Mouse (Mus musculus) embryonic facial prominence, embryonic 11.5 days (tissue): Measurements from ENCODE around the gene Ifitm2. TPM values are rescaled to one million over a fixed set of nuclear protein-coding genes. Genes with fewer than 3 reads are reported as not detected.
"Not testable (repeated sequence)": the region's sequence is repeated elsewhere in the genome, so short reads cannot be mapped to it uniquely, and the experiment has no call there.

Experiments used
- ATAC-seq: fragments of 200-750 bp; cut with Nextera tagmentation; replicated peaks from 2 replicates; pipeline ENCODE4 v1.8.0; 2017; ENCODE audit warnings: low read depth; ENCODE audit not compliant: insufficient number of reproducible peaks, low FRiP score, low TSS enrichment
- DNase-seq: peaks from one replicate; pipeline ENCODE4 v3.0.0-alpha.2; 2015; ENCODE audit warnings: low spot score
- H3K27ac ChIP-seq: fragments of 300-500 bp; sonication (generic); replicated peaks from 2 replicates; pipeline ENCODE4 v1.5.1; 2014; ENCODE audit warnings: mild to moderate bottlenecking, low read depth, low read length, control low read depth
- H3K27me3 ChIP-seq: fragments of 300-500 bp; sonication (generic); 2 replicates; pipeline ENCODE4 v1.6.1; 2014; ENCODE audit warnings: mild to moderate bottlenecking, low read length, moderate library complexity, mixed read lengths; ENCODE audit not compliant: control insufficient read depth, insufficient read depth
- H3K36me3 ChIP-seq: fragments of 300-500 bp; sonication (generic); replicated peaks from 2 replicates; pipeline ENCODE4 v1.6.1; 2014; ENCODE audit warnings: low read depth, mild to moderate bottlenecking, low read length, moderate library complexity, mixed read lengths; ENCODE audit not compliant: control insufficient read depth, insufficient read depth
- H3K4me1 ChIP-seq: fragments of 300-500 bp; sonication (generic); 2 replicates; pipeline ENCODE4 v1.6.1; 2014; ENCODE audit warnings: low read length, mixed read lengths; ENCODE audit not compliant: control insufficient read depth, insufficient read depth
- H3K4me2 ChIP-seq: fragments of 300-500 bp; sonication (generic); 2 replicates; pipeline ENCODE4 v1.6.1; 2014; ENCODE audit warnings: low read depth, mild to moderate bottlenecking, control low read depth, low read length, moderate library complexity
- H3K4me3 ChIP-seq: fragments of 300-500 bp; sonication (generic); 2 replicates; pipeline ENCODE4 v1.5.1; 2014; ENCODE audit warnings: low read depth, low read length, control low read depth
- H3K9ac ChIP-seq: fragments of 300-500 bp; sonication (generic); replicated peaks from 2 replicates; pipeline ENCODE4 v1.6.1; 2014; ENCODE audit warnings: mild to moderate bottlenecking, control low read depth, low read length
- H3K9me3 ChIP-seq: fragments of 300-500 bp; sonication (generic); replicated peaks from 2 replicates; pipeline ENCODE4 v1.6.1; 2016; ENCODE audit warnings: mild to moderate bottlenecking, low read length, inconsistent platforms, mixed read lengths; ENCODE audit not compliant: control insufficient read depth
- WGBS: fragments of 180-500 bp; shearing (Covaris S2); extraction: QIAGEN DNeasy Blood & Tissue Kit; methylation state at CpG from one replicate; pipeline ENCODE4 v1.1.7; 2014; 5-methylcytosine and 5-hydroxymethylcytosine counted together
- polyA plus RNA-seq: library from polyadenylated mRNA; unstranded; fragments of >200 nt; fragmentation: Nextera tagmentation; extraction: Ambion mirVana; gene quantifications from 2 replicates; pipeline ENCODE4 v1.2.1, GENCODE M21; 2014

Ifitm2 gene
- polyA plus RNA-seq, 1 experiment from 2014 or later, result 595 TPM

- no peaks in the 10 kb centered on the region for H3K27me3 ChIP-seq
- DNase-seq (no peak), ATAC-seq (no peak)
- H3K9me3 ChIP-seq, result no peaks in the 10 kb centered on the region
- H3K4me1 ChIP-seq, result no peaks in the 10 kb centered on the region
- H3K4me3 ChIP-seq, result no peak overlapping the region
- no peak overlapping the region for H3K27ac ChIP-seq
- H3K36me3 ChIP-seq, result no peaks in the 10 kb centered on the region
- H3K4me2 ChIP-seq, result no peak overlapping the region
- 49% methylated on average over 6 of the region's 6 CpGs for WGBS
- H3K9ac ChIP-seq, result no peak overlapping the region
Measured at GRCm38 (mm10) chr7:140990185-140990584, 34.4 kb upstream of the Ifitm2 start.

DNA sequence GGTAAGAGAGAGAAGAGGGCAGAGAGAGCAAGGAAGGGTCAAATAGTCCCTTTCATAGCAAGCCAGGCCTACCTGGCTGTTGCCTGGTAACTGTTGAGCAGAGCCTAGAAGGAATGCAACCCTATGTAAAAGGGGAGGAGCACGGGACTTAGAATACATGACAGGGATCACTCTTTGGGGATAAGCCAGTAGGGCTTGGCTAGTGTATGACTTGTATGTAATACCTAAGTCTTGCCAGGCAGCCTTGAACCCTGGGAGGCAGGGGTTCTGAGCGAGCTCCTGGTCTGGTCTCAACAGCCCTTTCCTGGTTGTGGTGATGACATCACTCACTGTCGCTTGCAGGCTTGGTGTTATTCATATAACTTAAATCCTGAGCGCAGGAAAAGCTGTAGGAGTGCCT is 33.2 kb upstream of the Ifitm2 start:
- H3K9ac ChIP-seq, result no peak overlapping the region
- WGBS, result 80% methylated on average over 4 of the region's 4 CpGs
- no peaks in the 10 kb centered on the region for H3K36me3 ChIP-seq
- DNase-seq (no peak), ATAC-seq (no peak)
- no peak overlapping the region for H3K27ac ChIP-seq
- no peak overlapping the region for H3K4me2 ChIP-seq
- H3K27me3 ChIP-seq, result no peaks in the 10 kb centered on the region
- H3K4me3 ChIP-seq, result no peak overlapping the region
- H3K9me3 ChIP-seq, result no peaks in the 10 kb centered on the region
- H3K4me1 ChIP-seq, result no peaks in the 10 kb centered on the region

DNA sequence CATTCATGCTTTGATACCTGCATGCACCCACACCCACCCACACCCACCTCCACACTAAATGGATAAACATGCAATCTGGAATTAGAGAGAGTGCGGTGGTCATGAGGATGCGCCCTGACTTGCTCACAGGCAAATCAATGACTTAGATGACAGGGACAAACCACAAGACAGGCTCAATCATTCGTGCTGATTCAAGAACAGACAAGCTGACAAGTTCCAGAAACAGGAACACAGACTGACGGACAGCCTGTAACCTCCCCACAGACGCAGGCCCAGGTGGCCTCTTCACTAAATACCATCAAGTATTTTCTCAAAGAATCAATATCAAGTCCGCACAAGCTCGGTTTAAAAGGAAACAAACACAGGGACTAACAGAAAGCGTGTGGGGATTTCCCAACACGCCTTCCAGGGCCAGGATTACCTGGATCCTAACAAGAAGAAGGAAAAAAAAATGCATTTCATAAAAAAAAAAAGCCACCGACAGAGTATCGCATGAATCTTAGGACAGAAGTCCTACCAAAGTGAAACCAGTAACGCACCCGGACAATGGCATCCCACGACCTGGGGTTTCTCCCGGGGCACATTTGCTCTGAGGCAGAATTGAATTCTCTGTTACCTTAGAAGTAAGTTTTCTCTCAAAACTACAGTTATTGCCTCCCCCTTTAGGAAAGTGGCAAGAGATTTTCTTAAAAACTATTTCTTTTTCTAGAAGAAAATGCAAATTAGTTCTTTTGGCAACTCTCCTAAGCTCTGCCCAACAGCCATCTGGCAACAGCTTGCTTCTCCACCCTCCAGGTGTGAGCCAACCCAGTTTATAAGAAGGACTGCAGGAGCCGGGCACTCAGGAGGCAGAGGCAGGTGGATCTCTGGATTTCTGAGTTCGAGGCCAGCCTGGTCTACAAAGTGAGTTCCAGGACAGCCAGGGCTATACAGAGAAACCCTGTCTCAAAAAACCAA is 31.7 kb upstream of the Ifitm2 start:
- Histone ChIP-seq H3K9me3 (no peaks in the 10 kb centered on the region), H3K27ac (no peak overlapping the region), H3K36me3 (no peaks in the 10 kb centered on the region), H3K4me2 (no peak overlapping the region), H3K27me3 (no peaks in the 10 kb centered on the region), H3K4me3 (no peak overlapping the region), H3K4me1 (no peaks in the 10 kb centered on the region), H3K9ac (no peak overlapping the region)
- WGBS, result 85% methylated on average over 17 of the region's 17 CpGs
- ATAC-seq (no peak), DNase-seq (no peak)

- Histone ChIP-seq H3K27me3 (no peaks in the 10 kb centered on the region), H3K9ac (no peak overlapping the region), H3K4me2 (no peak overlapping the region), H3K36me3 (no peaks in the 10 kb centered on the region), H3K4me1 (no peaks in the 10 kb centered on the region), H3K27ac (no peak overlapping the region), H3K4me3 (no peak overlapping the region), H3K9me3 (no peaks in the 10 kb centered on the region)
- DNase-seq (no peak), ATAC-seq (no peak)
- 91% methylated on average over 7 of the region's 7 CpGs for WGBS
Measured at GRCm38 (mm10) chr7:140982971-140983370, 27.2 kb upstream of the Ifitm2 start.

GRCm38 (mm10) chr7:140981704-140982103 is 25.9 kb upstream of the Ifitm2 start:
- ATAC-seq (no peak), DNase-seq (no peak)
- no peaks in the 10 kb centered on the region for H3K36me3 ChIP-seq
- no peaks in the 10 kb centered on the region for H3K9me3 ChIP-seq
- no peaks in the 10 kb centered on the region for H3K27me3 ChIP-seq
- no peak overlapping the region for H3K4me2 ChIP-seq
- no peaks in the 10 kb centered on the region for H3K4me1 ChIP-seq
- H3K9ac ChIP-seq, result no peak overlapping the region
- no peak overlapping the region for H3K27ac ChIP-seq
- 86% methylated on average over 8 of the region's 8 CpGs for WGBS
- H3K4me3 ChIP-seq, result no peak overlapping the region

- ATAC-seq, H3K9me3 ChIP-seq, H3K36me3 ChIP-seq, DNase-seq, H3K4me2 ChIP-seq, H3K27me3 ChIP-seq, H3K9ac ChIP-seq, H3K4me3 ChIP-seq, H3K4me1 ChIP-seq, H3K27ac ChIP-seq: not testable (repeated sequence)
- 90% methylated on average over 9 of the region's 9 CpGs for WGBS
Measured at GRCm38 (mm10) chr7:140976720-140977119, 20.9 kb upstream of the Ifitm2 start.

DNA sequence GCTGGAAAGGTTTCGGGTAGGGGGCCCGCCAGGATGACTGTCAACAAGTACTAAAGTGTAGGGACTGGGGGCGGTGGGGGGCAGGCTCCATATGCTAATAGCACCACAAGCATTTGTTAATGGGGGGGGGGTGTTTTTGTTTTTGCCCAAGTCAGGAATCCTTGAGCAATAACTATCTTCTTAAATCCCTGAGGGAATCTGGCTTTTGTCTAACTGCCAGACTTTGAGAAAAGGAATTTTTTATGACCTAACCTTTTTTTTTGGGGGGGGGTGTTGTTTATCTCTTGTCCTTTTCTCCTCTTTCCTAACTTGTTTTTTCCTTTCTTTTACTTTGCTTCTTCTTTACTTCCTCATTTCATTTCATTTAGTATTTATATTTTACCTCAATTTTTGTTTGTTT is 19.7 kb upstream of the Ifitm2 start:
- H3K27ac ChIP-seq, result no peak overlapping the region
- no peak overlapping the region for H3K4me2 ChIP-seq
- no peaks in the 10 kb centered on the region for H3K9me3 ChIP-seq
- no peak overlapping the region for H3K9ac ChIP-seq
- no peaks in the 10 kb centered on the region for H3K4me1 ChIP-seq
- no peaks in the 10 kb centered on the region for H3K27me3 ChIP-seq
- no peak overlapping the region for H3K4me3 ChIP-seq
- no peak for DNase-seq
- no peak for ATAC-seq
- no peaks in the 10 kb centered on the region for H3K36me3 ChIP-seq
- WGBS, result 21% methylated on average over 3 of the region's 3 CpGs

GRCm38 (mm10) chr7:140974940-140975339 is 19.2 kb upstream of the Ifitm2 start:
- 11% methylated on average over 9 of the region's 9 CpGs for WGBS
- H3K4me3 ChIP-seq, result no peak overlapping the region

More at GRCm38 (mm10) chr7:140974940-140975339, 19.2 kb upstream of the Ifitm2 start:
- no peak for DNase-seq
- Histone ChIP-seq H3K9me3 (no peaks in the 10 kb centered on the region), H3K27ac (no peak overlapping the region), H3K27me3 (no peaks in the 10 kb centered on the region), H3K9ac (no peak overlapping the region), H3K36me3 (no peaks in the 10 kb centered on the region), H3K4me1 (no peaks in the 10 kb centered on the region), H3K4me2 (no peak overlapping the region)
- ATAC-seq, result no peak
